Mouse (Mus musculus) midbrain, embryonic 16.5 days (tissue): ENCODE measurements at regions not wholly inside any gene's neighbourhood (a gene's known extent, or its start where the extent isn't known, plus 50 kb on each side); places are given as distances from the start of the nearest gene placed in this dataset.
"Not testable (repeated sequence)": the region's sequence is repeated elsewhere in the genome, so short reads cannot be mapped to it uniquely, and the experiment has no call there.

Experiments used
- ATAC-seq: fragments of 200-750 bp; cut with Nextera tagmentation; 2 replicates; pipeline ENCODE4 v1.8.0; 2017; ENCODE audit warnings: moderate TSS enrichment
- H3K27ac ChIP-seq: fragments of 300-500 bp; sonication (generic); 2 replicates; pipeline ENCODE4 v1.5.1; 2014; ENCODE audit warnings: mild to moderate bottlenecking, low read length, mixed read lengths
- H3K27me3 ChIP-seq: fragments of 300-500 bp; sonication (generic); 2 replicates; pipeline ENCODE4 v1.6.1; 2014; ENCODE audit warnings: low read depth, low read length, mixed read lengths; ENCODE audit not compliant: control insufficient read depth, insufficient read depth
- H3K36me3 ChIP-seq: fragments of 300-500 bp; sonication (generic); 2 replicates; pipeline ENCODE4 v1.6.1; 2014; ENCODE audit warnings: mild to moderate bottlenecking, low read length, moderate library complexity, mixed read lengths; ENCODE audit not compliant: control insufficient read depth, insufficient read depth
- H3K4me1 ChIP-seq: fragments of 300-500 bp; sonication (generic); 2 replicates; pipeline ENCODE4 v1.6.1; 2014; ENCODE audit warnings: mild to moderate bottlenecking, low read length, mixed read lengths; ENCODE audit not compliant: control insufficient read depth, insufficient read depth
- H3K4me2 ChIP-seq: fragments of 300-500 bp; sonication (generic); 2 replicates; pipeline ENCODE4 v1.6.1; 2014; ENCODE audit warnings: mild to moderate bottlenecking, low read length, mixed read lengths
- H3K4me3 ChIP-seq: fragments of 300-500 bp; sonication (generic); 2 replicates; pipeline ENCODE4 v1.5.1; 2014; ENCODE audit warnings: low read depth, mild to moderate bottlenecking, low read length, moderate library complexity, mixed read lengths
- H3K9ac ChIP-seq: fragments of 300-500 bp; sonication (generic); 2 replicates; pipeline ENCODE4 v1.6.1; 2014; ENCODE audit warnings: low read depth, low read length, mixed read lengths
- H3K9me3 ChIP-seq: fragments of 300-500 bp; sonication (generic); replicated peaks from 2 replicates; pipeline ENCODE4 v1.6.1; 2014; ENCODE audit warnings: mild to moderate bottlenecking, low read length, mixed read lengths; ENCODE audit not compliant: control insufficient read depth, poor library complexity, severe bottlenecking
- WGBS: fragments of 180-500 bp; shearing (Covaris S2); extraction: QIAGEN DNeasy Blood & Tissue Kit; methylation state at CpG from one replicate; pipeline ENCODE4 v1.1.7; 2014; 5-methylcytosine and 5-hydroxymethylcytosine counted together

DNA sequence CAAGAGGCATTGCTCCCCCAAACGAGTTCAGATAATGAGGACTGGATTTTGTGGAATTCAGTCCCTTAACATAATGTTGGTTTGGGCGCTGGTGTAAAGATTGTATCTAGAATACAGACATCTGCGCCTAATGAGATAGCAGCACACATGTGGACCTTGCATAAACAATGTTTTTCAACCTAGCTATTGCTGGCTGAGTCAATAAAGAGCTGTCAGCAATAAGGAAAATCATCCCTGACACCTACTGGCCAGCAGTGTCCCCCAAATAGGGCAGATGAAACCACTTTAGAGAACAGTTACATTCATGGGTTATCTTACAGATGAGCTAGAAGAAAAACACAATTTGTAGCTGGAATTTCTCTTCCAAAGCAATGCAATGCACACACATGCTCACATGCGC is 252.7 kb upstream of the Dcbld2 start:
- Histone ChIP-seq H3K27me3 (no peaks in the 10 kb centered on the region), H3K4me1 (peaks cover 3% of the 10 kb centered on the region; the same call in 1 of the 2 replicates), H3K4me3 (no peak overlapping the region), H3K9ac (no peak overlapping the region), H3K27ac (no peak overlapping the region), H3K9me3 (no peaks in the 10 kb centered on the region), H3K4me2 (no peak overlapping the region), H3K36me3 (no peaks in the 10 kb centered on the region)
- peak; percentile 51 for ATAC-seq
- WGBS: 38% methylated on average over 4 of the region's 4 CpGs

DNA sequence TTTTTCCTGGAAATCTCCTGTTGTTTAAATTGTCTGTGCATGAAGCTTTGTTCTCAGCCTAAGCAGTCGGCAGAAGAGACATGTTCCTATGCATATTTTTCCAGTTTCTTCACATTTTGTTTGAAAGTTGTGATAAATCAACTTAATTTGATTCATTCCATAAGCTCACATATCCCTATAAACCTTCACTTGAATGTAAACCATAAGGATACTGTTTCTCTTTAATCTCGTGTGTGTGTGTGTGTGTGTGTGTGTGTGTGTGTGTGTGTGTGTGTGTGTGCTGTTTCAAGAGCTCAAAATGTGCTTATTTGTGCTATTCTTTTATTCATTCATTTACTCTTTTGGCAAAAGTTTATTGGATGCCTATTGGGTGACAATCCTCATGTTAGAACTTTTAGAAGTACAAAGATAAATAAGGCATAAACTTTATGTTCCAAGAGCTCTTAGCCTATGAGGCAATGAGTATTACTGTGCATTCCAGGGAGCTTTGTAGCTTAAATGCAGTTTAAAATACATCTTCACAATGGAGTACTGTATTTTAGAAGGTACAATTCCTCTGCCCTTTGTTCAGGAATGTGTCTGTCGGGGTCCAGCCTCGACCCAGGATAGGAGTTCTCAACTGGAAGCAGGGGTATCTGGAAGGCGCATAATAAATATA is 229.4 kb upstream of the Dcbld2 start:
- Histone ChIP-seq H3K9me3 (no peaks in the 10 kb centered on the region), H3K36me3 (no peaks in the 10 kb centered on the region), H3K4me2 (no peak overlapping the region), H3K27ac (no peak overlapping the region), H3K4me3 (no peak overlapping the region), H3K9ac (no peak overlapping the region), H3K4me1 (no peaks in the 10 kb centered on the region), H3K27me3 (no peaks in the 10 kb centered on the region)
- WGBS: 68% methylated on average over 5 of the region's 5 CpGs
- no peak for ATAC-seq

DNA sequence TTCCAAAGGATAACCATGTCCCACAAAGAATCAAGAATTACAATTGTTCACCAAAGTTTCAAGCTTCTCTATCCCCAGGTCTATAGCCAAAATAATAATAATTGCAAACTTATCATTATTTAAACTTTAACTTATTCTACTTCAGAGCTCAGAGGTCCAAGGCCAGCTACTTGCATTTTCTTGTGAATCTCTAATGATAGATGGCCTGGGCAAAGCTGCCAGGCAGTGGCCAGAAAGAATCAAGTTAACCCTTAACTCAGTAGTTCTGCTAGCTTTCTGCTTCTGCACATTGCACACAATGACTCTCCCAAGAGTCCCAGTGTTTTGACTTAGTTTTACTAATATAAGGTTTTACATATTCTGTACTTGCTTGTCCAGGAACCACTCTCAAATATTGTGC is 228.3 kb upstream of the Dcbld2 start:
- H3K4me3 ChIP-seq, H3K9me3 ChIP-seq, H3K27me3 ChIP-seq, H3K27ac ChIP-seq, ATAC-seq, H3K36me3 ChIP-seq, H3K9ac ChIP-seq, H3K4me1 ChIP-seq, H3K4me2 ChIP-seq: not testable (repeated sequence)

- Histone ChIP-seq H3K4me1 (no peaks in the 10 kb centered on the region), H3K9me3 (no peaks in the 10 kb centered on the region), H3K27me3 (no peaks in the 10 kb centered on the region), H3K4me2 (no peak overlapping the region), H3K9ac (no peak overlapping the region), H3K36me3 (no peaks in the 10 kb centered on the region), H3K27ac (no peak overlapping the region), H3K4me3 (no peak overlapping the region)
- WGBS: 92% methylated on average over 5 of the region's 5 CpGs
- ATAC-seq: no peak
These were observed 213.4 kb upstream of the Dcbld2 start for GRCm38 (mm10) chr16:58194619-58195497.

- Histone ChIP-seq H3K9ac (no peak overlapping the region), H3K36me3 (no peaks in the 10 kb centered on the region), H3K4me2 (no peak overlapping the region), H3K9me3 (no peaks in the 10 kb centered on the region), H3K4me1 (no peaks in the 10 kb centered on the region), H3K27ac (no peak overlapping the region), H3K4me3 (no peak overlapping the region), H3K27me3 (no peaks in the 10 kb centered on the region)
- WGBS: 86% methylated on average over 2 of the region's 2 CpGs
- ATAC-seq: no peak
These were observed 196.4 kb upstream of the Dcbld2 start for GRCm38 (mm10) chr16:58211872-58212271.

GRCm38 (mm10) chr16:58234686-58235085 is 173.6 kb upstream of the Dcbld2 start:
- H3K4me1 ChIP-seq: no peaks in the 10 kb centered on the region
- H3K4me3 ChIP-seq: no peak overlapping the region
- no peak overlapping the region for H3K9ac ChIP-seq
- no peak for ATAC-seq
- H3K9me3 ChIP-seq: no peaks in the 10 kb centered on the region
- H3K27me3 ChIP-seq: no peaks in the 10 kb centered on the region
- H3K4me2 ChIP-seq: no peak overlapping the region
- H3K27ac ChIP-seq: no peak overlapping the region
- H3K36me3 ChIP-seq: no peaks in the 10 kb centered on the region

- WGBS: 92% methylated on average over 1 of the region's 1 CpGs
- no peaks in the 10 kb centered on the region for H3K4me1 ChIP-seq
- no peak overlapping the region for H3K4me3 ChIP-seq
These were observed 171.4 kb upstream of the Dcbld2 start for GRCm38 (mm10) chr16:58236857-58237256.

GRCm38 (mm10) chr16:58276281-58276680 is 132.0 kb upstream of the Dcbld2 start:
- Histone ChIP-seq H3K9ac (no peak overlapping the region), H3K27ac (no peak overlapping the region)
- WGBS: 88% methylated on average over 3 of the region's 3 CpGs

More at GRCm38 (mm10) chr16:58236857-58237256, 171.4 kb upstream of the Dcbld2 start:
- Histone ChIP-seq H3K36me3 (no peaks in the 10 kb centered on the region), H3K27me3 (no peaks in the 10 kb centered on the region), H3K4me2 (no peak overlapping the region), H3K9me3 (no peaks in the 10 kb centered on the region), H3K27ac (no peak overlapping the region), H3K9ac (no peak overlapping the region)
- ATAC-seq: no peak

DNA sequence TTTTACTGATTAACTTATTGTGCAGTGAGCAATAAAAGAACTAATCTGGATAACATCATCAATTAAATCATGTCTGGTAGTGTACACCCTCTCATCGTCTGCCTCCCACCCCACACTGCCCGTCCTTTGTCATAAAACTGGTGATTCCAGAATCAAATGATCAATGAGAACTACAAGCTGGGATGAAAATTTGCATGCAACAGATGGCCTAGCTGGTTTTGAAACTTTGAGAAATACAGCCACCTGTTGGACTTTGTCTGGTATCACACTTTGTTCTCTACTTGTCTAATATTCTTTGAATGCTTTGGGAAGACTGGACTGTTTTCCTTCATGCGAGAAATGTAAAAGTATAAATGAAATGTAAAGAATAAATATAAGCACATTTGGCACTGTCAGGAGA is 126.8 kb upstream of the Dcbld2 start:
- H3K9me3 ChIP-seq: no peaks in the 10 kb centered on the region
- ATAC-seq: no peak
- 37% methylated on average over 3 of the region's 3 CpGs for WGBS
- no peaks in the 10 kb centered on the region for H3K27me3 ChIP-seq
- H3K9ac ChIP-seq: no peak overlapping the region
- no peaks in the 10 kb centered on the region for H3K4me1 ChIP-seq
- no peaks in the 10 kb centered on the region for H3K36me3 ChIP-seq
- no peak overlapping the region for H3K27ac ChIP-seq
- no peak overlapping the region for H3K4me2 ChIP-seq
- no peak overlapping the region for H3K4me3 ChIP-seq

More at GRCm38 (mm10) chr16:58276281-58276680, 132.0 kb upstream of the Dcbld2 start:
- no peaks in the 10 kb centered on the region for H3K9me3 ChIP-seq
- H3K4me2 ChIP-seq: no peak overlapping the region
- H3K27me3 ChIP-seq: no peaks in the 10 kb centered on the region
- no peaks in the 10 kb centered on the region for H3K4me1 ChIP-seq
- no peak for ATAC-seq
- H3K36me3 ChIP-seq: no peaks in the 10 kb centered on the region
- no peak overlapping the region for H3K4me3 ChIP-seq
